Mouse (Mus musculus) erythroblast, embryonic 14.5 days (primary cell): ENCODE results near the gene Fam240a. TPM values are rescaled to one million over a fixed set of nuclear protein-coding genes. Genes with fewer than 3 reads are reported as not detected.

Source experiments
- H3K27me3 ChIP-seq: 2 replicates; pipeline ENCODE4 v1.6.1; 2012; ENCODE audit warnings: inconsistent platforms; ENCODE audit not compliant: control insufficient read depth
- H3K36me3 ChIP-seq: 2 replicates; pipeline ENCODE4 v1.6.1; 2012; ENCODE audit warnings: mild to moderate bottlenecking, inconsistent platforms; ENCODE audit not compliant: control insufficient read depth
- H3K4me1 ChIP-seq: 2 replicates; pipeline ENCODE4 v1.6.1; 2012; ENCODE audit warnings: inconsistent platforms; ENCODE audit not compliant: control insufficient read depth
- H3K4me3 ChIP-seq: replicated peaks from 2 replicates; pipeline ENCODE3; 2012; ENCODE audit warnings: moderate library complexity, mild to moderate bottlenecking, inconsistent platforms
- H3K9me3 ChIP-seq: 2 replicates; pipeline ENCODE4 v1.6.1; 2012; ENCODE audit warnings: low read length, inconsistent platforms, mixed read lengths; ENCODE audit not compliant: control insufficient read depth
- GATA1 ChIP-seq: IDR thresholded peaks from 2 replicates; pipeline ENCODE4 v1.6.1; 2012; ENCODE audit warnings: low read length, inconsistent platforms, mixed read lengths
- TAL1 ChIP-seq: IDR thresholded peaks from 3 replicates; pipeline ENCODE4 v1.6.1; 2012; ENCODE audit warnings: low read length, inconsistent platforms, mixed read lengths
- polyA plus RNA-seq: library from polyadenylated mRNA; stranded (reverse); fragments of >175 nt; gene quantifications from 2 replicates; pipeline ENCODE4 v1.2.3, GENCODE M21; 2012

The Fam240a gene
- polyA plus RNA-seq, 1 experiment = not detected

DNA sequence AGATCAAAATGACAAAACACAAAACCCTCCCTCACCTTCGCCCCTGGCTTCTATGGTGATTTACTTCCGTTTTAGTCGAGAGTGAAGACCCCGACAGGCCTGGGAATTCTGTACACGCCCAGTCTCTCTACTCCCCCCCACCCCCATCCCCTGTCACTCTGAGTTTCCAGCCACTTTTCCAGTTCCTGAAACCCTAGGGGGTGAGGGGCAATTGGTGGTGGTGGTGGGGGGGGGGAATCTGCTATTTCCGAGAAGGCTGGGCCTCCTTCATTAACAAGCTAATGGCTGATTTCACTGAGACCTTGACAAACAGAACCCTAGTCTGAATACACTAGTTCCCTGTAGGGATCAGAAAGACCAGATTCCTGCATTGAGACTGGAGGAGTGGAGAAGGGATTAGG, 30.6 kb upstream of the Fam240a start:
- Histone ChIP-seq H3K27me3 (peaks cover 42% of the 10 kb centered on the region), H3K4me1 (no peaks in the 10 kb centered on the region), H3K4me3 (no peak overlapping the region), H3K36me3 (no peaks in the 10 kb centered on the region), H3K9me3 (no peaks in the 10 kb centered on the region)
- no peak for TF ChIP-seq TAL1
- TF ChIP-seq GATA1 = no peak

DNA sequence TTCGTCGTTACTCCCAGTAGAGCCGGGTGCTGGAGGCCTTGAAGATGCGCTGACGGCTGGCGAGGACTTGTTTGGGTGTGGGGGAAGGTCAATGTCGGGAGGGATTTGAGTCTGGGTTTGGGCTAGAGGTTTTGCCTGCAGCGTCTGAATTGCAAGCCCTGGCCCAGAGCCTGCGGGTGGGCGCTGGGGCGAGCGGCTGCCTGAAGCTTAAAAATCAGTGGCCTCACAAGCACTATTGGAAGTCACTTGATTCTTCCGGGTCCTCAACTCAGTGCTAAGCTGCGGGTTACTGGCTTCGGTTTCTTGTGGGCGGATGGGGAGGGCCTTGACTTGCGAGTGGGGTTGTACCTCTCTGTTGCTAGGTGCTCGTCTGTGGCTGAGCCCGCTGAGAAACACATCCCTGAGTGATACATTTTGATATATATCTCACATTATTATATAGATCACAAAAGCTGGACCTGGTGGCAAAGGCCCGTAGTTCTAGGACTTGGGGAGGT, 29.9 kb upstream of the Fam240a start:
- no peak for TF ChIP-seq GATA1
- TF ChIP-seq TAL1 = no peak
- no peaks in the 10 kb centered on the region for H3K4me1 ChIP-seq
- H3K27me3 ChIP-seq = peaks cover 42% of the 10 kb centered on the region
- H3K36me3 ChIP-seq = no peaks in the 10 kb centered on the region
- H3K9me3 ChIP-seq = no peaks in the 10 kb centered on the region
- H3K4me3 ChIP-seq = no peak overlapping the region

DNA sequence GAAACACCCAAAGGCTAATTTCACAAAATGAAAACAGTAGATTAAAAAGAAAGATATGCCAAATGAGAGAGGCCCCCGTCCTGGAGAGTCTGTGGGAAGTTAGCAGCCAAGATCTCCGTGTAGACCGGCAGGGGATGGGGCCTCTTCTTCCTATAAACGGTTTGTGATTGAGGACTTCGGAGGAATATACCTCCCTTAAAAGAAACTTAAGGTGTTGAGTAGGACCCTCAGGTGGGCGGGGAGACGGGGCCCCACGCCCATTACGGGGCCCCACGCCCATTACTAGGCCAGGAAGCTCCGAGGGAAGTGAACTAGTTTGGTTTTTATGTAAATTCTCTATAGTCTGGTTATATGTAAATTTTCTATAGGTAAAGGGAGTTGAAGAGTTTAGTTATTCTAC, 29.3 kb upstream of the Fam240a start, which contains the start of gene Tdgf1:
Gene Tdgf1, minus strand, starts transcription at position 233 of the 400 bp plus-strand sequence.
- Histone ChIP-seq H3K4me1 (no peaks in the 10 kb centered on the region), H3K9me3 (no peaks in the 10 kb centered on the region), H3K27me3 (peaks cover 42% of the 10 kb centered on the region), H3K36me3 (no peaks in the 10 kb centered on the region), H3K4me3 (no peak within 1 kb of the TSS)
- TF ChIP-seq TAL1 (no peak), GATA1 (no peak)

GRCm38 (mm10) chr9:110945343-110945742, 28.7 kb upstream of the Fam240a start:
- H3K4me1 ChIP-seq = no peaks in the 10 kb centered on the region
- no peaks in the 10 kb centered on the region for H3K36me3 ChIP-seq
- TF ChIP-seq TAL1 (no peak), GATA1 (no peak)
- H3K27me3 ChIP-seq = peaks cover 42% of the 10 kb centered on the region
- H3K9me3 ChIP-seq = no peaks in the 10 kb centered on the region
- no peak overlapping the region for H3K4me3 ChIP-seq

DNA sequence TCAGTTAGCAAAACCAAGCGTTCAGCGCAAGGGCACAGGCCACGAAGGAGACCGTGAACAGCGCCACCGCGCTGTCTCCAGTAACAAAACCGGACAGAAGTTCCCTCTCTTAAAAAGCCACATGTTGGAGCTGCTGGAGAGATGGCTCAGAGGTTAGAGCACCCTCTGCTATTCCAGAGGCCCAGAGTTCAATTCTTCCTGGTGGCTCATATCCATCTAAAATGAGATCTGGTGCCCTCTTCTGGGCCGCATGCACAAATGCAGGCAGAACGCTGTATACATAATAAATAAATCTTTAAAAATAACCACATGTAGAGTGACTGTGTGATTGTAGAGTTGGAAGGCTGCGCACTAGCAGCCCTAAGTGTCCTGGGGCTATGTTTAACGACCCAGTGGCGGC, 27.6 kb upstream of the Fam240a start:
- Histone ChIP-seq H3K4me3 (no peak overlapping the region), H3K4me1 (no peaks in the 10 kb centered on the region), H3K36me3 (no peaks in the 10 kb centered on the region), H3K9me3 (no peaks in the 10 kb centered on the region), H3K27me3 (peaks cover 42% of the 10 kb centered on the region)
- TF ChIP-seq TAL1 (no peak), GATA1 (no peak)

- TF ChIP-seq TAL1 (no peak), GATA1 (no peak)
- H3K9me3 ChIP-seq = no peaks in the 10 kb centered on the region
- no peaks in the 10 kb centered on the region for H3K27me3 ChIP-seq
- no peak overlapping the region for H3K4me3 ChIP-seq
- no peaks in the 10 kb centered on the region for H3K36me3 ChIP-seq
- H3K4me1 ChIP-seq = no peaks in the 10 kb centered on the region
Measured at GRCm38 (mm10) chr9:110937506-110938490, 21.1 kb upstream of the Fam240a start.

GRCm38 (mm10) chr9:110935941-110936340, 19.3 kb upstream of the Fam240a start:
- no peaks in the 10 kb centered on the region for H3K9me3 ChIP-seq
- TF ChIP-seq TAL1 (no peak), GATA1 (no peak)
- no peaks in the 10 kb centered on the region for H3K4me1 ChIP-seq
- H3K27me3 ChIP-seq = no peaks in the 10 kb centered on the region
- H3K36me3 ChIP-seq = no peaks in the 10 kb centered on the region
- H3K4me3 ChIP-seq = no peak overlapping the region

- Histone ChIP-seq H3K9me3 (no peaks in the 10 kb centered on the region), H3K36me3 (no peaks in the 10 kb centered on the region), H3K27me3 (no peaks in the 10 kb centered on the region), H3K4me3 (no peak overlapping the region), H3K4me1 (no peaks in the 10 kb centered on the region)
- TF ChIP-seq GATA1 (no peak), TAL1 (no peak)
Measured at GRCm38 (mm10) chr9:110933850-110934437, 17.3 kb upstream of the Fam240a start.

GRCm38 (mm10) chr9:110931573-110931972, 14.9 kb upstream of the Fam240a start:
- TF ChIP-seq GATA1 = no peak
- TF ChIP-seq TAL1 = no peak
- no peaks in the 10 kb centered on the region for H3K9me3 ChIP-seq
- no peak overlapping the region for H3K4me3 ChIP-seq
- no peaks in the 10 kb centered on the region for H3K36me3 ChIP-seq
- H3K27me3 ChIP-seq = no peaks in the 10 kb centered on the region
- H3K4me1 ChIP-seq = no peaks in the 10 kb centered on the region
